Mouse (Mus musculus) gastrocnemius, postnatal 36 days (tissue): ENCODE results near the gene Ugt1a8. TPM values are rescaled to one million over a fixed set of nuclear protein-coding genes. Genes with fewer than 3 reads are reported as not detected.
A peak's percentile ranks its signal among the peaks of the same experiment; 100 is the strongest.
"Not testable (repeated sequence)": the region's sequence is repeated elsewhere in the genome, so short reads cannot be mapped to it uniquely, and the experiment has no call there.

ENCODE experiments used
- DNase-seq, 2 experiments: peaks; one replicate each; pipeline ENCODE4 v3.0.0; 2022
- intact Hi-C: fragments of 180-260 bp; cut with DNase I; formaldehyde crosslinking; loops from one replicate; pipeline ENCODE4 v1.15.1; 2025
- long read RNA-seq, 2 experiments: library from polyadenylated mRNA; stranded (forward); transcript quantifications; one replicate each; pipeline ENCODE4 v2.0.0; 2021
- total RNA-seq, 2 experiments: library from RNA; stranded (reverse); gene quantifications; 2 replicates each; pipeline ENCODE4 v1.2.3; 2021

Gene Ugt1a8
- total RNA-seq, result not detected
- long read RNA-seq, experiment 1, result 0 reads
- long read RNA-seq, experiment 2, result 0 reads

DNA sequence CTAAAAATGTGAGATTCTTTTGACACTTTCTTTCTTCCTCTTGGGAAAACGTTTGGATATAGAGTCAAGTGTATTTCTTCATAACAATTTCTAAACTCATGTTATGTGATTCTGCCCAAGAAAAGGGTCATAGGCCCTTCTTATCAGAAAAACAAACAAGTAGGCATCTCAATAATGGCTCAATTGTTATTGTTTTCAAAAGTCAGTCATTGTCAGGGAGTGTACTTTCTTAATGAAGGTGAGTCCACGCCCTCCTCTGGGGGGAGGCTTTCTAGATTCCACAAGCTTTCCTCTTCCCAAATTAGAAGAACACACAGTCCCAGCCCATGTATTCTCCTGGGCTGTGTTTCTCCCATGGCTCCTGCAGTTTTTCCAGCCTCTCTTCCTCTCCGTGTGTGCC, at the start of gene Ugt1a8:
TSS of gene Ugt1a8 (plus strand) at position 301 of the 400 bp plus-strand sequence.
- no peak for DNase-seq
- intact Hi-C loops, result no loop called here

DNA sequence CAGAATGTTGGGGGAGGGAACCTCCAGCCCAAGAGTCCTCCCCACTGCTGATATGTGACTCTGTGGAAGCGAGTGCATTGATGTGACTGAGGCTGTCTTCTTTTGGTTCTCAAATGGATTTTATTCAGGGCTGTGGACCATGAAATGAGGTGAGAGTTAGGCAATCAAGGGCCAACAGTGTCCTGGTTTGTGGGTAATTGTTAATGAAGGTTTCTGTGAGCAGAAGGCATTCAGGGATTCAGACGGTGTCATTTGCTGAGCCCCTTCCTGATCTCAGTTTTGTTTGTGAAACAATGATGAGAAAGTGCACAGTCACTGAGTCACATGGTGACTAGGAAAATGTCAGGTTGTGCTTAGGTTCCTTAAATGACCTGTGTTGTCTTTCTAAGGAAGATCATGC, 44.6 kb upstream of the Ugt1a8 start:
- DNase-seq, intact Hi-C loops: not testable (repeated sequence)

DNA sequence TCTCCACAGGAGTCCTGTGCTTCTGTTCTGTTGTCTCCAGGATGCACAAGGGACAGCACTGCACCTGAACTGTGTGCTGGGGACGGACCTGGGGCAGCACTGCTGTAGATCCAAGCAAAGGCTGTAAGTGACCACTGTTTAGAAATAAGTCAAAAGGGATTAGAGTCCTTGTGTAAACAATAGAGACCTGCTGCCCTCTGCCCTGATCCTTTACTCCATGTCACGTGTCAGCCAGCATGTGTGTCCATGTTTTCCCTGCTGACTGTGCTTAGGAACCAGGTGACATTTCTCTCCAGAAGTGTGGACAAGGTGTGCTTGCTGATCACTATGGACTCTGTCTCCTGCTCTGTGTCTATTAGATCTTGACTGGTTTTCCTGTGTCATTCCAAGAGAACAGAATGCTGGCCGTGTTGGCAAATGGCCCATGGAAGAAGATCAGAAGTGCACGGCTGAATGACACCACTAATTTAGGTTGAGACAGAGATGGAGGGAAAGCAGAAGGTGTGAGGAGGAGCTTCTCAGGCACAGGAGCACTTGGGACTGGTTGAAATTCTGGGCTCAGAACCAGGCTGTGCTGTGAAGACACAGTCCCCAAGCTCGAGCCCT, 42.7 kb upstream of the Ugt1a8 start:
- DNase-seq, intact Hi-C loops: not testable (repeated sequence)

DNA sequence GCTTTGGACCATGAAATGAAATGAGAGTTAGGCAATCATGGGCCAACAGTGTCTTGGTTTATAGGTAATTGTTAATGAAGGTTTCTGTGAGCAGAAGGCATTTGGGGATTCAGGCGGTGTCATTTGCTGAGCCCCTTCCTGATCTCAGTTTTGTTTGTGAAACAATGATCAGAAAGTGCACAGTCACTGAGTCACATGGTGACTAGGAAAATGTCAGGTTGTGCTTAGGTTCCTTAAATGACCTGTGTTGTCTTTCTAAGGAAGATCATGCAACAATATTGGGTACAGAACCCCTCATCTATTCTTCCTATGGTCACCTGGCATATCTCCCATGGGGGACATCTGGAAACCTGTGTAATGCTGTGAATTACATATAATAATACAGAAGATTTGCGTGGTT, 40.2 kb upstream of the Ugt1a8 start:
- DNase-seq, intact Hi-C loops: not testable (repeated sequence)

DNA sequence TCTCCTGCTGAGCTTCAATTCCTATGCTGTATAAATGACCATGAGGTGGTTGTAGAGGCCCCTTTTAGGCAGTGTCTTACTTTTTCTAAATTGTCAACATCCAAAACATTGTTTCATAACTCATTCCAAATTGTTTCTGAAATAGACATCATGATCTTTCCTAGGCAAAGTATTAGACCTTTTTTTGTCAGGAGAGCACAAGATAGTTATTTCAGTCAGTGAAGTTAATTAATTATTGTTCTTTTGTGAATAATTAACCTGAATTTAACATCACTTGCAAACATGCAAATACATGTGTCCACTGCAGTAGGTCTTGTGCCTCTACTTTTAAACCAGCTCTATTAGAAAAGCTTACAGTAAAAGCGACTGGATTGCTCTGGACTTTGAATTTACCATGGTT, 32.5 kb upstream of the Ugt1a8 start, which contains the start of gene Ugt1a10:
TSS of gene Ugt1a10 (plus strand) at position 301 of the 400 bp plus-strand sequence.
- intact Hi-C loops, result no loop called here

DNA sequence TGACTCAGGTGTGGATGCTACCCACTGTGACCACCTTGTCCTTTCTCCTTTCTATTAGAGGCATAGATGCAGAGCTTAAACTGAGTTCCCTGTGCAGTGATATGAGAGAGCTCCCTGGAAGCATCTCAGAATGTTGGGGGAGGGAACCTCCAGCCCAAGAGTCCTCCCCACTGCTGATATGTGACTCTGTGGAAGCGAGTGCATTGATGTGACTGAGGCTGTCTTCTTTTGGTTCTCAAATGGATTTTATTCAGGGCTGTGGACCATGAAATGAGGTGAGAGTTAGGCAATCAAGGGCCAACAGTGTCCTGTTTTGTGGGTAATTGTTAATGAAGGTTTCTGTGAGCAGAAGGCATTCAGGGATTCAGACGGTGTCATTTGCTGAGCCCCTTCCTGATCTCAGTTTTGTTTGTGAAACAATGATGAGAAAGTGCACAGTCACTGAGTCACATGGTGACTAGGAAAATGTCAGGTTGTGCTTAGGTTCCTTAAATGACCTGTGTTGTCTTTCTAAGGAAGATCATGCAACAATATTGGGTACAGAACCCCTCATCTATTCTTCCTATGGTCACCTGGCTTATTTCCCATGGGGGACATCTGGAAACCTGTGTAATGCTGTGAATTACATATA, 21.0 kb upstream of the Ugt1a8 start:
- intact Hi-C loops, DNase-seq: not testable (repeated sequence)

More for the DNA sequence above, 32.5 kb upstream of the Ugt1a8 start, which contains the start of gene Ugt1a10:
- DNase-seq, result no peak

DNA sequence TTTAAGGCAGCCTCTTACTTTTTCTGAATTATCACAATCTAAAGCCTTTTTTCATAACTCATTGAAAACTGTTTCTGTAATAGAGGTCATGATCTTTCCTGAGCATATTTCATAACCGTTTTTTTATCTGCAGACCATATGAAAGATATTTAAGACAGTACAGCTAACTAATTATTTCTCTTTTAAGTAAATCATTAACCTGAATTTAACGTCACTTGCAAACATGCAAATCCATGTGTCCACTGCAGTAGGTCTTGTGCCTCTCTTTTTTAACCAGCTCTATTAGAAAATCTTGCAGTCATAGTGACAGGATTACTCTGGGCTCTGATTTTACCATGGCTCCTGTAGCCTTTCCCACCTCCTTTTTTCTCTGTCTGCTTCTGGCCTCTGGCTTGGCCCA, 17.1 kb upstream of the Ugt1a8 start, which contains the start of gene Ugt1a9:
TSS of gene Ugt1a9 (plus strand) at position 306 of the 400 bp plus-strand sequence.
- DNase-seq, result no peak
- intact Hi-C loops, result no loop called here

DNA sequence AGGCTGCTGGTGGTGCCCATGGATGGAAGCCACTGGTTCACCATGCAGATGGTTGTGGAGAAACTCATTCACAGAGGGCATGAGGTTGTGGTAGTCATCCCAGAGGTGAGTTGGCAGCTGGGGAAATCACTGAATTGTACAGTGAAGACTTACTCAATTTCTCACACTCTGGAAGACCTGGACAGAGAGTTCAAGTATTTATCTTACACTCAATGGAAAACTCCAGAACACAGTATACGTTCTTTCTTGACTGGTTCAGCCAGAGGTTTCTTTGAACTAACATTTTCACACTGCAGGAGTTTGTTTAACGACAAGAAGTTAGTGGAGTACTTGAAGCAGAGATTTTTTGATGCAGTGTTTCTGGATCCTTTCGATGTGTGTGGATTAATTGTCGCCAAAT, 16.7 kb upstream of the Ugt1a8 start:
- DNase-seq, result no peak
- intact Hi-C loops, result no loop called here

DNA sequence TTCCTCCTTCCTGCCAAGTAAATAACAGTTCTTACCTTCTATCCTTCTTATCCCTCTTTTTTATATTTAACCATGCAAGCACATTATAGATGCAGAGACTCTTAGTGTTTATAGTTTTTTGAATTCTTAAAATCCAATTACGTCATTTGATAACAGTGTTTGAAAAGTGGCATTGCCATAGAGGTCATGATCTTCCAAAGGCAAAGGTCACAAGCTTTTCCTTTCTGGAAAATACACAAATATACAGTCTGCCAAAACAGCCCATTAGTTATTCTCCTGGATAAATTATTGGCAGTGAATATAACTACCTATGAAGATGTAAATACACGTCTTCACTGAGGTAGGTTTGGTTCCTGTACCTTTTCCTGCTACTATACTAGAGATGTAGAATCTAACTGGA, 13.1 kb upstream of the Ugt1a8 start:
- no peak for DNase-seq
- intact Hi-C loops, result no loop called here

DNA sequence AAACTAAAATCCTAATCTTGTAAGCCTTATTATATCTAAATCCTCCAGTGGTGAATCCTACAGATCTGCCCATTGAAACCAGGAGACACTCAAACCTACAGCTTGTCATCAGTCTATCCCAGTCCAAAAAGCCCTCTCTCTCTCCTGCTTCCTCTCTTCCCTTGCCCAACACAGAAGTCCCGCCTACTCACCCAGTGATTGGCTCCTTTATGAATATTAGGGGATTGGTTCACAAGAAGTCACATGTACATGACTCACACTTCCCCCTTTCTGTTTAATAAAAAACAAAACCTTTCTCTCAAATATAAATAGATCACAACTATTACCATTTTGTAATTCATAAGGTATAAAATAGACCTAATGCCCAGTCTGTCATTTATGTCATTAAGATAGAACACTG, 10.5 kb upstream of the Ugt1a8 start:
- DNase-seq, result no peak
- intact Hi-C loops, result no loop called here

DNA sequence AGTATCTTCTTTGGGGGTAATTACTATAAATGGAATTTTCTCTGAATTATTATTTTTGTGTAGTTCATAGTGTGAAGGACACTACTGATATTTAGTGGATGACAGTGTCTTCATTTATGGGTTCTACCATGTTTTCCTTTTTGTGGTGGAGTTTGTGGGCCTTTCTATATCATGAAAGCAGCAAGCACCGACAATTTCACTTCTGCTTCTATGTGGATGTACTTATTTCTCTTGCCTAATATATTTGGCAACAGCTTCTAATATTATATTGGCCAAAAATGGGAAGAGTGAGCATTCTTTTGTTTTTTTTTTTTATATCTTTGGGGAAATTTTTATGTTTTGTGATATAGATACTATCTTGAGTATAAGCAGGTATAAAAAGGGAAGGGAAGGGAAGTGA, 5.9 kb upstream of the Ugt1a8 start:
- intact Hi-C loops, result no loop called here
- DNase-seq, result no peak

DNA sequence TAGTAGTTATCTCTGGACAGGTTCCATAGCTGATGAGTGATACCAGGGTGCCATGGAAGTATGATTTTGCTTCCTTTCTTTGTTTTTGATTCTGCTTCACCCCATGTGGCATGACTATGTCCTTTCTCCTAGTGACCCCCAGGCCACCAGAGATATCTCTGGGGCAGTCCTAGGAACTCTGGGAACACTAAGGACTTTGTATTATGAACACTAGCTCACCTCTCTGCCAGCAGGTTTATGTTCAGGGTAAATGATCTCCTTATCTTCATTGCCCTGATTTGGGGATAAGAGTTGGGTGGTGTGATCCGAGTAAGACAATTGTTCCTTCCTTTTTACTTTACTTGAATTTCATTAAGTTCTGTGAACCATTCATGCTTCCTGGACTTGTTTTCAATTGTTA, 1.5 kb upstream of the Ugt1a8 start:
- DNase-seq, result no peak
- intact Hi-C loops, result no loop called here

DNA sequence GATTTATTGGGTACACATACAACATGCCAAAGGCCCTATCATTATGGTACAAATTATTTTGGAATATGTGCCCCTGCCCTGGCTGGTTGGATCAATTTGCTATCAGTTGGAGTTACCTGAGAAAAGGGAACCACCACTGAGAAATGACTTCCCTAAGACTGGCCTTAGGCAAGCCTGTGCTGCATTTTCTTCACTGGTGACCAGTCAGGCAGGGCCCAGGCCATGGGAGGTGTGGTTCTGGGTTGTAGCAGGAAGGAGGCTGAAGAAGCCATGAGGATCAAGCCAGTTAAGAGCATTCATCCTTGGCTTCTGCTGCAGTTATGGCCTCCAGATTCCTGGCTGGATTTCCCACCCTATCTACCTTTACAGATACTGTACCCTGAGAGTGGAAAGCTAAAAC, 4.7 kb downstream of the Ugt1a8 start:
- intact Hi-C loops, result no loop called here
- no peak for DNase-seq

DNA sequence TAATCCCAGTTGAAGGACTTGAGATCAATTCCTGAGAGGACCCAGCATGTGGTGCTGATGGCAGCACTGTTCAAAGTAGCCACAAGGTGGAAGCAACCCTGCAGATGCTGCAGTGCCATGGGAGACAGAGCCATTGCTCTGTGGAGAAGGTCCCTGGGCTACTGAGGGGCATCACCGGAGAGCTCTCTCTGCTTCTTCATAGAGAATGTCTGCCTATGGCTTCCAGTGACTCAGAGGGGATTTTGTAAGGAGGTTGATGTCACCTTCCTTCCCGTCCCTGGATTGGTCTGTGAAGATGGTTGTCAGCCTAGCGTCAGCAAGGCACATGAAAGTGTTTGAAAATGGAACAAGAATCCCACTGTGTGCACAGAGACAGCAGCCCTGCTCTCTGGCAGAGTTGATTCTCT, 6.7 kb downstream of the Ugt1a8 start:
- DNase-seq, intact Hi-C loops: not testable (repeated sequence)

DNA sequence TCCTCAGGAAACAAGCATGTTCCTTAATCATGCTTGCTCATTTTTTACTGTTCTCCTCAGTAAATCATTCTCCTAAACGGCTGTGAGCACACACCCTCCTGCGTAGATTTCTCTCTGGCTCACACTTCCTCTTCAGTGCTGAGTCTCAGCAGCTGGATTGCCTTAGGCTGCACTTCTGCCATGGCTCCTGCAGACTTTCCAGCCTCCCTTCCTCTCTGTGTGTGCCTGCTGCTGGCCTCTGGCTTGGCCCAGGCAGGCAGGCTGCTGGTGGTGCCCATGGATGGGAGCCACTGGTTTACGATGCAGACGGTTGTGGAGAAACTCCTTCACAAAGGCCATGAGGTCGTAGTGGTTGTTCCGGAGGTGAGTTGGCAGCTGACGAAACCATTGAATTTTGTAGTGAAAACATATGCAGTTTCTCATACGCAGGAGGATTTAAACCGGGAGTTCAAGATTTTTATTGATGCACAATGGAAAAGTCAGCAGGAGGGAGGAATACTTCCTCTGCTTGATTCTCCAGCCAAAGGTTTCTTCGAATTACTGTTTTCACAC, 7.4 kb downstream of the Ugt1a8 start, which contains the start of gene Ugt1a7c:
TSS of gene Ugt1a7c (plus strand) at position 122 of the 552 bp plus-strand sequence.
- DNase-seq, result peak in 1 of 2 experiments; percentile 7
- intact Hi-C loops, result no loop called here

DNA sequence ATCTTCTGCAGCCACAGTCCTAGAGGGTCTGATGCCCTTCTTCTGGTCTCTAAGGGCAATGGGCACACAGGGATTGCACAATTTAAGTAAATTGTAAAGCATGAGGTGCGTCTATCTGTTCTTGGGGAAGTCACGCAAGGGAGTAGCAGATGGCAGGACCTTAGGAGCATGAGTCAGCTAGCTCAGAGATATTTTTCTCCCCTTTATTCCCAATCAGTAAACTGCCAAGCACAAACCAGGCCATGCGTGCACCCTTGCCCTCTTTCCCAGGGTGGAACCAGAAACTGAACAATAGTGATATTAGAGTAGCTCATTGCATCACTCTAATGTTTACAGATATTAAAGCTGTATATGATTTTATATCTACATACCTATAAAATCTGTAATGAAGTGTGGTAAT, 10.9 kb downstream of the Ugt1a8 start:
- DNase-seq, intact Hi-C loops: not testable (repeated sequence)

DNA sequence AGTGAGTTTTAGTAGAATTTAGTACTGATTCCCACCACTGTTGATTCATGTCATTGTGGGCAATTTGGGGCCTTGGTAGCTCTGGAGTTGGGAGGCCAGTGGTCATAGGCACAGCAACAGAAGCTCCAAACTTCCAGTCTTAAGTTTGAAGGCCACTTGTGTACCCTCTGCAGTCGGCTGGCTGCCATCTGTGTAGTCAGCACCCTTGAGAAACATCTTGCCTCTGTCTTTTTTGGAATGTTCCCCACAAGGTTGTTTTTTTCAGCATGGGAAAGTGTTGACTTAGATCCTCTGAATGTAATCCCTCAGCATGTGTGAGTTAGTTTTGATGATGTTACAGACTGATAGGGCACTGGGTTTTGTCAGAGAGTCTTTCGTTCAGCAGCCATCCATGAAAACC, 12.1 kb downstream of the Ugt1a8 start:
- intact Hi-C loops, DNase-seq: not testable (repeated sequence)

DNA sequence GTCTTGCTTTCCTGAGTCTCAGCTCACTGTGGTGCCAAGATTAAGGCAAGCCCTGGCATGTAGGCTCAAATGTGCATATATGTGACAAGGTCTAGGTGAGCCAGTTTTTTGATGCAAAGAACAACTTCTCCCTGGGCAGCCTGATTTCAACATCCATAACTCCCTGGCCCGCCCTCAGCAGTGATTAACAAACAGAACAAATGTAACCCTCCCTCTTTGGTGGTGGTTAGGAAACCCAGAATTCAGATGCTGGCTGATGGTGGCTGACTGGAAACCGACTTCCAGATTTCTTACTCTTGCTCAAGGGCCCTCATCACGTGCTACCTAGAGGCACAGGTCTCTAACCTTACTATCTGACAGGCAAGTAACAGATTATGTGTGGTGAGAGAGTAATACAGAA, 15.4 kb downstream of the Ugt1a8 start, which contains the start of gene Ugt1a6b:
TSS of gene Ugt1a6b (plus strand) at position 234 of the 400 bp plus-strand sequence.
- DNase-seq, intact Hi-C loops: not testable (repeated sequence)

DNA sequence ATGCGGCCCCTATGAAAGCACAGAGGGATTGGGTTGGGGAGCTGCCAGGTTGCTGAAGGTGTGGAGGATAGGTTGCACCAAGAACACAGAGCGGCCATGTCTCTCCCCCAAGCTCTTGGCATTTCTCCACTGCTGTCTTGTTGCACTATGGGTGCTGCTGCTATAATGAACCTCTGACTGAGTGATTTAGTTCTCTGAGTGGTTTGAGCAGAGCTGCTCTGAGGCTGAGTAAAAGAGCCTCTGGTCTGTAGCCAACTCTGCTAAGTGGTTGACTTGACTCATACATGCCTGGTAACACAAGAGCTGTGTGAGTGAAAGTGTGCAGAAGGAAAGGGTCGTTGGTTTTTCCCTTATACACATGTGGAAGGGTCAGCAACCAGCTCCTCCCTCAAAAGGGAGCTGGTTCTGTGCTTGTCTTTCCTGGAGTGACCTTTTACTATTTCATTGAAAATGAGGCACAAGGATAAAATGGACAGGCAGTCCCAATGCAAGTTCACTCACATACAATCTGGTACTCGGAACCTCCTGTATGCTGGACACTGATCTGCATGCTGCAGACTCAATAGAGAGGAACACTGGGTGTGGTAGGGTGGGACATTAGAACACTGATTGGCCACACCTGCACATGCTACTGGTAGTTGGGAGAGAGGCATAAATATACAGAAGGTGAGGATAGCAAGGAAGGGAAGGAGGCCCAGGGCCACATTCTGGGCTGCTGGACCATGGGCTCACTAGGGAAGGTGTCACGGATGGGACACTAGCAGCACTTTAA, 16.3 kb downstream of the Ugt1a8 start:
- DNase-seq, intact Hi-C loops: not testable (repeated sequence)

DNA sequence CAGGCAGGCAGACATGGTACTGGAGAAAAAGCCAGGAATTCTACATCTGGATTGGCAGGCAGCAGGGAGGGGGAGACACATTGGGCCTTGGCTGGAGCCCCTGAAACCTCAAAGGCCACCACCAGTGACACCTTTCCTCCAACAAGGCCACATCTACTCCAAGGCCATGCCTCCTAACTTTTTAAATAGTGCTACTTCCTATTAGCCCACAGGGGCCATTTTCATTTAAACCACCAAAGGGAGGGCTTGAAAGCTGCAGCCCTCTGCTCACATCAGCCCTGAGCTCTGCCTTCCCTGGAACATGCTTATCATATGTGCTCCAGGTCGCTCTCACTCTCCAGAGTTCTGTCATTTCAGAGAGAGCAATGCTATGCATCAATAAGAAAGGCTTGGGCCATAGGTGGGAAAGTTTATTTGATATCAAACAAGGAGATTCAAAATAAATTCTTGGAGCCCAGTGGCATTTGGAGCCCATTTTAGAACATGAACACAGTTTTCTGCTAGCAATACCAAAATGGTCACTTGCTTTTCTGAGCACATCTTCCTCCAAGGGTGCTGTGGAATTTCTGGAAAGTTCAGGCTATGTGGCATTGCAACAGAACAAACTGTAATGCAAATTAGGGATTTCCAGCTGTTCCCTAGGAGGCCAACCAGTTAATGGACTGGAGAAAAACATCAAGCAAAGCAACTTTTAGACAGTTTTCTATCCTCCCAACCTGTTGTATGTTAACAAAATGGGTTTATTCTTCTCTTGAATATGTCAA, 17.2 kb downstream of the Ugt1a8 start:
- no peak for DNase-seq
- intact Hi-C loops, result no loop called here
